Mouse (Mus musculus) liver, postnatal 0 days (tissue): ENCODE results near the gene Bbs1.

Experiments
- CTCF ChIP-seq: sonication (generic); IDR thresholded peaks from 2 replicates; pipeline ENCODE4 v1.5.1; 2016; ENCODE audit warnings: antibody characterized with exemption, low read depth
- EP300 ChIP-seq: IDR thresholded peaks from 2 replicates; pipeline ENCODE4 v1.6.1; 2016; ENCODE audit warnings: antibody characterized with exemption, low read depth, mild to moderate bottlenecking

- TF ChIP-seq CTCF: no peak
- TF ChIP-seq EP300: no peak
Observed at GRCm38 (mm10) chr19:4839149-4839548, 67.3 kb downstream of the Bbs1 start, which contains the start of the genes Ccs and Ccdc87.
